Mouse (Mus musculus) 3134 (cell line): ENCODE measurements around the gene Yes1.
A peak's percentile ranks its signal among the peaks of the same experiment; 100 is the strongest.
"Not testable (repeated sequence)": the region's sequence is repeated elsewhere in the genome, so short reads cannot be mapped to it uniquely, and the experiment has no call there.

Experiments used
- DNase-seq: peaks from one replicate; pipeline ENCODE4 v3.0.0-alpha.2; 2011; ENCODE audit warnings: low spot score; ENCODE audit not compliant: insufficient read length; ENCODE audit errors: extremely low read depth

Gene Yes1

DNA sequence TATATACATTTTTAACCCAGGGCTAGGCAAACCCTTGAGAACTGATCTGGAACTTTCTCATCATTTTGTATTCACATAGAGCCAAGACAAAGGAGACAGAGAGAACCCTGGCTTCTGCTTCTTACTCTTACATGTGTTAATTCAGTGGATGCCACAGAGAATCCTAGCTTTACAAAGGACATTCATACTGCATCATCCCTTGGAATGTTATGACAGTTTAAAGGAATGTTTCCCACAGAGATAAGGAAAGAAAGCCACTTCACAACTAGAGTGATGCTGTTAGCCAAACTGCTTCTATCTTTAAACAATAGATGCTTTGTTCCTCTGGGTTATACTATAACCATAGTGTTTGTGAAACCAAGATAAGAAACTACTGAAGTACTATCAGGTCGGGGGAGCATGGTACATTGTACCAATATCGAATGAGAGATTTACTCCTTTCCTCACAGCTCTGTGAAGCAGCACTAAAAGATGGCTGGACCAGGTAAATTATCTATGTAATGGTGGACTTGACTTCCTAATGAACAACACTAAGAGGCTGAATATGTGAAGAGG is 95.3 kb downstream of the Yes1 start:
- DNase-seq: no peak

DNA sequence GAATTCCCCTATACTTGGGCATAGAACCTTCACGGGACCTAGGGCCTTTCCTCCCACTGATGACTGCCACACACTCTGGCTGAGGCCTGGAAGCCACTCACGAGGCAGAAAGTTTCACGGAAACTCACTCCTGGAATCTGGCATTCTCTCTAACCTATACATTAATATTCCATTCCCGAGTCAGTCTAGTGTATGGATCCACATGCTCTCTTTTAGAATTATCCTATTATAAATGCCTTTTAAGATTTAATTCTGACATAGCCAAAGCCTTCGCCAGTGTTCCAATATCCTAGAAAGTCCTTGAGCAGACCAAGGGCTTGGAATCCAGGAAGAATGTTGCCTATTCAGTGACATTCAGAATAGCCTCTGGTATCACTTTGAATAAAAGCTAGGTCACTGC is 100.5 kb downstream of the Yes1 start:
- DNase-seq: no peak

DNA sequence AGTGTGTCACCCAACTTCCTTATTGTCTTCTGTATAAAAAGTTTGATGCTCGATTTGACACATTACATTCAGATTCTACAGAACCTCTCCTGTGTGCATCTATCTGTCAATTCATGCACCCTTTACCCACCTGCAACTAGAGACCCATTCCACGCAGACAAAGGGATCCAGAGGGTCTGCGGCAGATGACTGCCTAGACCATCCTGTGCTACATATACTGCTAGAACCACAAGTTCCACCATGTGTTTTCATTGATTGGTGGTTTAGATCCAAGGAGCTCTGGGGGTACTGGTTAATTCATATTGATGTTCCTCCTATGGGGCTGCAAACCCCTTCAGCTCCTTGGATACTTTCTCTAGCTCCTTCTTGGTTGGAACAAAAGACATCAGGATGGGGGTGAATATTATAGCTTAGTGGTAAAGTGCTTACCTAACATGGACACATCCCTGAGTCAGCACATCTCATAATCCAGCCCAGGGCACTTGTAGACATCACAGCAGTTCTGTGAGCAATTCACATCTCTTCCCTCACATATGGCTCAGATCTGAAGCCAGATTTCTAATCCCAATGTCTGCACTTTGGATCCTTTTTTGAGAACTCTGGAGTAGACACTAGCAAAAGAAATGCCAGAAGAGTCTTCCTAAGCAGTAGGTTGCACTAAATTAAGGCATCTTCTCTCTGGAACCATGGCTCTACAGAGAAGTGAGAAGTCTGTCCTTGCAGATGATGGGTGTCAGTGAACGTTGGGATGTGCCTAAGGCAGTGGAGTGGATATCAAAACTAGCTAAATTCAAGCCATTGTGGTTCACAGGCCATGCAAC is 101.5 kb downstream of the Yes1 start:
- DNase-seq: no peak

DNA sequence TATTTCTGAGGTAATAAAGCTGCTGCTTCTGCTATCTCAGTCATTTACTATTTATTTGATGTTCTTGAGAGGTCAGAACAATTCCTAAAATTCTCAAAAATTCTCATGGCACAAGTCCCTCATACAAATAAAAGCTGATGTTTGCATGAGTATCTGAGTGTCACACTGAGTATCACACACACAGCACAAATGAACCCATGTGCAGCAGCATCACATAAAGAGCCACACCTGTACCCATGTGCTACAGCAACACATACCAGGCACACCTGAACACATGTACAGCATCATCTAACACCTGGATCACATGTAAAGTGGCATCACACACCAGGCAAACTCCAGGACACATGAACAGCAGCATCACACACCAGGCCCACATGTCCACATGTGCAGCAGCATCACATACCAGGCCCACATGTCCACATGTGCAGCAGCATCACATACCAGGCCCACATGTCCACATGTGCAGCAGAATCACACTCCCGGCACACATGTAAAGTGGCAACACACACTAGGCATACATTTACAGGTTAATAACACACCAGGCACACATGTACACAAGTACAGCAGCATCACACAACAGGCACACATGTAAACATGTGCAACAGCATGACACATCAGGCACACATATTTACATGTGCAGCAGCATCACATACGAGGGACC is 102.2 kb downstream of the Yes1 start:
- DNase-seq: peak; percentile 40

DNA sequence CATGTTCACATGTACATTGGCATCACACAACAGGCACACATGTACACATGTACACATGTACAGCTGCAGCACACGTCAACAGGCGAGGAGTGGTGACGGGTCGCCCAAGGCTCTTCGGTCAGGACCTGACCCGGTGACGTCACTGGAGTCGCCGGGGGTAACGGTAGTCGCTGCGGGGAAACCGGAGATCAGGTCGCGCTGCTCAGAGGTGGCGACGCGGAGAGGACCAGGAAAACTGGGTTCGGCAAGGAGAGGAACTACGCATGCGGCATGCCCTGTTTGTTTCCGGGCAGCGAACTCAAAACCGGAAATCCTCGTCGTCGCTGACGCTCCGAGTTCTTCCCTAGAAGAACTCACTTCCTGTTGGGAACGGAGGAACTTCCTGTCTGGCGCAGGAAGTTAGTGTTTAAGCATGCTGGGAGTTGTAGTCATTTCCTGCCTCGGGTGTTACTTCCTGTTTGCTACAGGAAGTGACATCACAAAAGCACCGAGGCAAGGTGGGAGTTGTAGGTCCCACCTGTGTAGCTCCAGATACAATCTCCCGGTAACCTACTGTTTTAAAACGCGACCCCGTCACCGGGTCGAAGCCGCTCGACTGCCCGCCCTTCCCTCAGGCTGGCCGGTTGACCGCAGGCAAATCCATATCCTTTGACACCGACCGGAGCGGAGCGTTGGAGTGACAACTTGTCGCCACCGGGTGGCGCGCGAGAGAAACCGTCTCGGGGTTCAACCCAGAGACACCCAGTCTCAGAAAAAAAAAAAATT is 102.9 kb downstream of the Yes1 start:
- peak; percentile 97 for DNase-seq

DNA sequence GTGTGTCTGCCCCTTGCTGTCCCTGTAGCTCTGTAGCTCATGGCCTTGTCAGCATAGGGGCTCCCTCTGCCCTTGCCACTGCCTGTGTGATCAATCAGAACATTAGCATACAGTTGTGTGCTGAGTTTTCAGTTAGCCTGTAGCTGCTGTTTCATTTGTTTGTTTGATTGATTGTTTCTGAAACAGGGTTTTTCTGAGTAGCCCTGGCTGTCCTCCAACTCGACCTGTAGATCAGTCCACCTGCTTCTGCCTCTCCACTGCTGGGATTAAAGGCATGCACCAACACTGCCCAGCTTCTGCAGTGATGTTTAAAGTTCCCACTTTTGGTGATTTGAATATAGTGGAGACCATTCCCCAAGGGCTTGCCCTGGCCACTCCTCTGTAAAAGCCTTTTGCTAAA is 106.8 kb downstream of the Yes1 start:
- no peak for DNase-seq

DNA sequence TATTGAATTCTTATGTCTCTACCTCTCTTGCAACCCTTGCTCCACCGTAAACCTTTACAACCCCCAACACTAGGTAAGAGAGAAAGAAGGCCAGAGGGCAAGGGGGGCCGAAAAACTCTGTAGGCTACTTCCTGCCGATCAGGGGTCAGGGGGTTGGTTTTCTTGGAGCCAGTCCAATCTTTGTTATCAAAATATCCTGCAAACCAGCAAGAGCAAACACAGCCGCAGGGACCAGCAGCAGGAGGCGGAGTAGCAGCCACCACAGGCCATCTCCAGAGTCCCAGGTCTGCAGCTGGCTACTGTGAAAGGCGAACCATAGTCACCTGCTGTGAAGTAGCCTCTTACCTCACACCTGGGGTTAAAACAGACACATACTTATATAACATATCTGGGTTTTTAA is 107.9 kb downstream of the Yes1 start:
- no peak for DNase-seq

DNA sequence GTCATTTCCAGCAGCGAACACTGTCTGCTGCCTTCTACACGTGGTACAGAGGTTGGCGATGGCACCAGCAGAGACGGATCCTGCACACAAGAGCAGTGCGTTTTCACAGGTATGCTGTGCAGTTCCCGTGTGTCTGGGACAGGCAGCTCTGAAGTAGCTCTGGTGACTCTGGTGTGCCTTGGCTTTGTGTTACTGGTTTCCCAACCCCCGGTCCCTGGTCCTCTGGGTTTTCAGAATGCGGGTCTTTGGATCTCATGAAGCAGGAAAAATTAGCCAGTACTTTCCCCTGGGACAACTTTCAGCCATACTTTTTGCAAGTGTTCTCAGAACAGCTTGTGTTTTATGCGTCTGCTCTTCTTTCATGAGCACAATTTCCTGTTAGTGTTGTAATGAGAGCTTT is 109.4 kb downstream of the Yes1 start:
- DNase-seq: no peak

DNA sequence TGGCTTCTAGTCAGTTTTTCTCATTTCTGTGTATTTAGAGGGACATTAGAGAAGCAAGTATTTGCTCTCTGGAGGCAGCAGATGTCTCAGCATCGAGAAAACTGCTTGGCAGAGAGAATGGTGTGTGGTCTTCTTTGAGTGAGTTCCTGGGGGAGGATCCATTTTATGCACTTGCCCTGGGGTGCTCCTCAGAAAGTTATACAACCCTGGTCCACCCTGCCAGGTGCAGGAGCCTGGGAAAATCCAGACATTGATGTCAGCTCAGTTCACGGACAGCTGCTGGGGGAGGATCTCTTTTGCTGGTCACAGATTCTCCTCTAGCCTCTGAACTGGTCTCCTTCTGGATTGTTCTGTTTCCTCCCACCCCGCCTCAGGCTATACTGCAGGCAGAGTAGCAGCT is 110.3 kb downstream of the Yes1 start:
- DNase-seq: no peak

DNA sequence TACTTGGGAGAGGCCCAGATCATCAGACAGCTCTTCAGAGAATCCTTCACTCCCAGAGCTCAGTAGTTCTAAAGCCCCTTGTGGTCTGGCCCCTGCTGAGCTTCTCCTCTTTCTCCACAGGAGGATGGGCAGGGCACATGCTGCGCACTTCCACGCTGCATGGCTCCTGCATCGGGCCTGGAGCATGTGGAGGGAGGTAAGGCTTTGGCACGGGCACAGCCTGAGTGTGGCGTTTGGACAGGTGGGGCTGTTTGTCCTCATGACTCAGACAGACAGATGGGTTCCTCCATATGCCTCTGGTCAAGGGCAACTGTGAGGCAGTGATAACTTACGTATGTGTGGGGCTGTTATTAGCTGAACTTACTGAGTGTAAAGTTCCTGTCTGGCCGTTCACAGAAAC is 111.3 kb downstream of the Yes1 start:
- no peak for DNase-seq

DNA sequence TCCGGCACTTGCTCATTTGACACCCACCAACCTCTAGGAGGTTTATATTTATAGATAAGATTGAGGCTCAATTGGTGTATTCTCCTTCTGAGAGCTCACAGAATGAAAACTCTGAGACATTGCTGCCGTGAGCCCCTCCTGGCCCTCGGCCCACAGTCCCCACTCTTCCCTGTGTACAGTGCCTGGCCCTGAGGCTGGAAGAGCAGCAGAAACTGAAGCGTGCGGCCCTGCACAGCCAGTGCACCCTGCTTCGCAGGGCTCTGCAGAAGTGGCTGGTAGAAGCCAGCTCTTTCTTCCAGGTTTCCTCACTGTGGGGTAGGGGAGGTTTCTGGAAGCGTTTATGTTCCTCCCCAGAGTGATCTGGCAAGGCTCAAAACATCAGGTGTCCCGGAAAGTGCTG is 111.7 kb downstream of the Yes1 start:
- not testable (repeated sequence) for DNase-seq

DNA sequence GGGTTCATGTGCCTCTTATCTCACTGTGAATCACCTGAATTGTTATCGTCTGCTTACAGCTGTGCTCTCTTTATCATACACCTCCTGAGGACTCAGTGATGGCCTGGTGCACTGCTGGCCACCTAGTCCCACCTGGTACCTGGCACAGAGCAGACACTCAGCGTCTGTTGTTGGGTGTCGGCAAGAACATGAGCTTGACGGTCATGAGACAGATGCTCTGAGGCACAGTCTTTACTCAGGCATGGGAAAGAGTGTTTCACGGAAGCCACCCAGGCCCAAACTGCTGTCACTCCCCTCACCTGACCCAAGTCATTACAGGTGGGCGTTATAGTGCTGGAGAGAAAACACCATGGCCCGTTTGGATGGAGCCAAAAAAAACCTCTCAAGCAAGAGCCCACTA is 113.0 kb downstream of the Yes1 start:
- no peak for DNase-seq

DNA sequence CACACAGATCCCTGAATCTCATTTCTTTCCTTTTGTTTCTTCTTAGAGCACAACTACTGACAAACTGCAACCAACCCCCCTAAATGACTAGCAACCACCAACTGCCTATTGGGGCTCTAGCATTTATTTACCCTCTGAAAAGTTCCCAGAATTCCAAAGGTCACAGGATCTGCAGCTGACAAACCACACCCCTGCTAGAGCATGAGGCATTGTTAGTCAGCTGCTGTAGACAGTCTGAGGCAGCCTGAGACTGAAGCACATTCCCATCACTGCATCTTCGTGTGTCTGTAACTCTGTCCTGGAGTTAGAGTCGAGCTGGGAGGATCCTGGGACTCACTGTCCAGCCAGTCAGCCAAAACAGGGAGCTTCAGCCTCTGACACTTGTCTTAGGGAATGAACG is 114.4 kb downstream of the Yes1 start:
- DNase-seq: not testable (repeated sequence)

DNA sequence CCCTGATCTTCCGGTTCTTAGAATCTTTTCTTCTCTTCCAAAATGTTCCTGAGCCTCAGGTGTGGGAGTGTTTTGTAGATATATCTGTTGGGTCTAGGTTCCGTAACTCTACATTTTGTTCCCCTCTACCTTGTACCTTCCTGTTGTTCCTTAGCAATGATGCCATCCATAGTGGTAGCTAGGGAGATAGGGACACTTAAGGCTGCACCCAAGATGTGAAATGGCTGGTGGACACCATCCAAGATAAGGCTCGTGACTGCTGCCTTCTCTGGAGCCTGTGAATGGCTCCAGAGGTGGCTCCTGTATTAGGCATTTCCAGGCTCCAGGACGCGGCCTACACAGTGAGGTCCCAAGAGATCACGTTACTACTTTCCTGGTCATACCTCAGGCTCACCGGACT is 117.3 kb downstream of the Yes1 start:
- no peak for DNase-seq

DNA sequence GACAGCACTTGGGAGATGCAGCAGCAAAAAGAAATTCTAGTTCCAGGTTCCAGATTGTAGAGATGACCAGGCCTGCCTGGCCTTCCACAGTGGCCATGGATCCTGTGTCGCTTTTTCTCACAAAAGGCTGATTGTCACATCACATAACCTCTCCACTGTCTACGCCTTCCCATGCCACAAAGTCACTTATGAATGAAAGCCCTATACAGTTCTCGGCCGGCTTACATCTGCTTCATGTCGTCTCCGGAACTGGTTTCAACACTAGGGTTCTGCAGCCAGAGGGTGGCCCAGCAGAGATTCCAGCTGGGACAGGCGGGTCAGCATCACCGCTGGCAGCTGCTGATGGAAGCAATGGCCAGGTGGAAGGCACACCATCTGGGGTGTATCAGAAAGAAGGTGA is 117.9 kb downstream of the Yes1 start:
- no peak for DNase-seq

DNA sequence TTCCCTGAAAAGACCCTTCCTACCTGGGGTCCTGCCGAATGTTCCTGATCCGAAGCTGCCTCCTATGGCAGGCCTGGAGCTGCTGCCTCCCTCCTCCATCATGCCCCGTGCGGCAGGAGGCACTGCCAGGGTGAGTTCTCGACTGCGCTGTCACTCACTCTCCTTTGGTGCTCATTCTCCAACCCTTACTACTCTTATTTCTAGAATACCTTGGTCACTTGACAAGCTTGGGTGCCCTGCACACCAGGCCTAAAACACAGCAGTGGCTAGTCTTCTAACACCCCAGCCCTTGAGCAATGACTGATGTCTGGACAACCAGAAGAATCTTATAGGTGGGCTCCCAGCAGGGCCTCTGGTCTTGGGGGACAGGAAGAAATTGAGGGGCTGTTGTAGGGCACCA is 122.9 kb downstream of the Yes1 start:
- DNase-seq: not testable (repeated sequence)

DNA sequence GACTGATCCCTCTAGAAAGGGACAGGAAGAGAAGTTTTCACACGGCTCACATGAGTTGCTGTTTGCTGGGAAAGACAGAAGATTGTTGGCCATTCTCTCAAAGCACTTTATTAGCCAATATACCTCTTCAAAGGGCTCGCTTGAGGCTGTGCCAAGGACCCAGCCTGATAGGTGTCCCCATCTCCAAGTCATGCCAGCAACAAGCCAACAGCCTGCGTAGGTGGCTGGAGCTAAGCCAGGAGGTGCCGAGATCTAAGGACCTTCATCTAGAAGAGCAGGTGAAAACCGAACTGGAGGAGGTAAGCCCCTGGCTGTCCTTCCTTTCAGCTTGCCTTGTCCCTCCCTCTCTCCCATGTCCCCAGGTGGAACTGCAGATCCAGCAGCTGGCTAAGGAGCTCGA is 124.8 kb downstream of the Yes1 start:
- no peak for DNase-seq
